Mouse (Mus musculus) layer of hippocampus, postnatal 10 days (tissue): ENCODE data around the gene Kif13a. TPM values are rescaled to one million over a fixed set of nuclear protein-coding genes. Genes with fewer than 3 reads are reported as not detected.

Experiments used
- DNase-seq, 2 experiments: peaks; one replicate each; pipeline ENCODE4 v3.0.0; 2021; ENCODE audit warnings: low spot score in 2 of 2
- total RNA-seq, 2 experiments: library from RNA; stranded (reverse); gene quantifications; 2 replicates each; pipeline ENCODE4 v1.2.3; 2021

Gene Kif13a
- total RNA-seq, 2 experiments from 2014 or later: 29.7 to 30.8 TPM

- peak in 1 of 2 experiments; percentile 9 for DNase-seq
Measured at GRCm38 (mm10) chr13:46780379-46780778, 149.3 kb downstream of the Kif13a start.

- DNase-seq: no peak
Measured at GRCm38 (mm10) chr13:46779831-46780230, 149.8 kb downstream of the Kif13a start.

- DNase-seq: no peak
Measured at GRCm38 (mm10) chr13:46777461-46777860, 152.2 kb downstream of the Kif13a start.

- no peak for DNase-seq
Measured at GRCm38 (mm10) chr13:46776636-46777305, 152.9 kb downstream of the Kif13a start.

GRCm38 (mm10) chr13:46774998-46775397 is 154.7 kb downstream of the Kif13a start:
- no peak for DNase-seq

GRCm38 (mm10) chr13:46772581-46772980 is 157.1 kb downstream of the Kif13a start:
- DNase-seq: no peak

GRCm38 (mm10) chr13:46765361-46765760 is 164.3 kb downstream of the Kif13a start:
- DNase-seq: no peak

GRCm38 (mm10) chr13:46763210-46763609 is 166.5 kb downstream of the Kif13a start:
- DNase-seq: no peak

- DNase-seq: no peak
Measured at GRCm38 (mm10) chr13:46760921-46761320, 168.7 kb downstream of the Kif13a start.

GRCm38 (mm10) chr13:46759281-46759809 is 170.3 kb downstream of the Kif13a start:
- DNase-seq: no peak

GRCm38 (mm10) chr13:46758627-46759026 is 171.0 kb downstream of the Kif13a start:
- no peak for DNase-seq

GRCm38 (mm10) chr13:46757946-46758345 is 171.7 kb downstream of the Kif13a start:
- DNase-seq: no peak

- DNase-seq: no peak
Measured at GRCm38 (mm10) chr13:46753294-46753693, 176.4 kb downstream of the Kif13a start.

GRCm38 (mm10) chr13:46752566-46753229 is 177.0 kb downstream of the Kif13a start:
- DNase-seq: no peak

- DNase-seq: no peak
Measured at GRCm38 (mm10) chr13:46748138-46748873, 181.4 kb downstream of the Kif13a start.

- DNase-seq: no peak
Measured at GRCm38 (mm10) chr13:46743821-46744220, 185.8 kb downstream of the Kif13a start.

- no peak for DNase-seq
Measured at GRCm38 (mm10) chr13:46742367-46742766, 187.3 kb downstream of the Kif13a start.

GRCm38 (mm10) chr13:46739426-46739825 is 190.2 kb downstream of the Kif13a start:
- no peak for DNase-seq

GRCm38 (mm10) chr13:46737482-46737881 is 192.2 kb downstream of the Kif13a start:
- DNase-seq: no peak

- DNase-seq: no peak
Measured at GRCm38 (mm10) chr13:46736479-46736865, 193.2 kb downstream of the Kif13a start.

GRCm38 (mm10) chr13:46735808-46736478 is 193.7 kb downstream of the Kif13a start:
- peak; percentile 10 to 30 for DNase-seq
